Mouse (Mus musculus) macrophage (primary cell): ENCODE measurements around the gene Il9r. TPM values are rescaled to one million over a fixed set of nuclear protein-coding genes. Genes with fewer than 3 reads are reported as not detected.

Experiments used
- H3K27ac ChIP-seq: fragments of 350-480 bp; formaldehyde crosslinking; 2 replicates; pipeline ENCODE4 v1.9.0; 2021
- H3K36me3 ChIP-seq: fragments of 350-480 bp; formaldehyde crosslinking; 2 replicates; pipeline ENCODE4 v1.9.0; 2021; ENCODE audit errors: inconsistent target
- H3K4me3 ChIP-seq: fragments of 350-480 bp; formaldehyde crosslinking; 2 replicates; pipeline ENCODE4 v1.9.0; 2021; ENCODE audit errors: inconsistent target
- H3K79me2 ChIP-seq: fragments of 350-480 bp; formaldehyde crosslinking; 2 replicates; pipeline ENCODE4 v1.9.0; 2021; ENCODE audit errors: inconsistent target
- WGBS: methylation state at CpG from one replicate; pipeline ENCODE4 v1.1.7; 2026; ENCODE audit warnings: inconsistent platforms; ENCODE audit not compliant: missing documents; 5-methylcytosine and 5-hydroxymethylcytosine counted together
- polyA plus RNA-seq: library from polyadenylated mRNA; stranded (reverse); fragments of 250-400 nt; gene quantifications from 3 replicates; pipeline ENCODE4 v1.2.4, GENCODE M21; 2018; ENCODE audit warnings: inconsistent platforms

Il9r gene
- polyA plus RNA-seq, 1 experiment from 2014 or later = not detected

DNA sequence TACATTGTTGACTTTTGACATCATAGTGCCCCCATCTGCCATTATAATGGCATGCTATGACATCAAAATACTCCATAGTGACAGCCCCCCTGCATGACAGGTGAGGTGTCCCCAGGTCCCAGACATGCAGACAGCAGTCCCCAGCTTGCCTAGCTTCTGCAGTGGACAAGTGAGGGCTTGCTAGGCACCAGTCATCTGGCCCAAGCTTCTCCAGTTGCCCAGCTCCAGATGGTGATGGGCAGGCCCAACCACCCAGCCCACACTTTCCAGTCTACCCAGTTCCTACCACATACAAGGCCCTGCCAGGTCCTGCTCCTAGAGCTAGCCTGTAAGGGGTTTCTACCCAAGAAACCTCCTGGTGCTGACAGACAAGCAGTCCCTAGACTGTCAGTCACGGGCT, 21.6 kb downstream of the Il9r start:
- no peak overlapping the region for H3K27ac ChIP-seq
- WGBS = 100% methylated on average over 1 of the region's 1 CpGs

DNA sequence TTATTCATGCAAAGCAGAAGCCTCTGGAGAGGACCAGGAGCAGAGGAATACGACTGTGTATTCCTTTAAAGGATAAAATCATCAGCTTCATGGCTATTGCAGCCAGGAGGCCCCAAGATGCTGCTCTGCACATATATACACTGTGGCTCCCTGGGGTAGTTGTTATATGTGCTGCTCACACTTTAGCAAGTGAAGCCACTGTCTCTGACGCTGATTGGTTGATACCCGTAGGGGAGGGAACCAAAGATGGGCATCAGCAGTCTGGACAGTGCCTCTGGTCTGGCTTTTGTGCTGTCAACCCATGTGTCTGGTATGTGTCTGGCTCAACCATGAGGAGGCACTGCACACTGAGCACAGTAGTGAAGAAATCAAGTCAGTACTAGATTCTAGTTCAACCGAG, 33.4 kb downstream of the Il9r start:
- Histone ChIP-seq H3K27ac (no peak overlapping the region), H3K79me2 (no peaks in the 10 kb centered on the region), H3K4me3 (no peak overlapping the region), H3K36me3 (no peaks in the 10 kb centered on the region)
- WGBS = 86% methylated on average over 4 of the region's 4 CpGs

More for the DNA sequence above, 21.6 kb downstream of the Il9r start:
- H3K4me3 ChIP-seq = no peak overlapping the region
- H3K36me3 ChIP-seq = no peaks in the 10 kb centered on the region
- no peaks in the 10 kb centered on the region for H3K79me2 ChIP-seq

- Histone ChIP-seq H3K27ac (no peak overlapping the region), H3K36me3 (no peaks in the 10 kb centered on the region), H3K4me3 (no peak overlapping the region), H3K79me2 (no peaks in the 10 kb centered on the region)
- 13% methylated on average over 28 of the region's 28 CpGs for WGBS
Observed at GRCm38 (mm10) chr11:32161922-32162804, 37.9 kb downstream of the Il9r start.

DNA sequence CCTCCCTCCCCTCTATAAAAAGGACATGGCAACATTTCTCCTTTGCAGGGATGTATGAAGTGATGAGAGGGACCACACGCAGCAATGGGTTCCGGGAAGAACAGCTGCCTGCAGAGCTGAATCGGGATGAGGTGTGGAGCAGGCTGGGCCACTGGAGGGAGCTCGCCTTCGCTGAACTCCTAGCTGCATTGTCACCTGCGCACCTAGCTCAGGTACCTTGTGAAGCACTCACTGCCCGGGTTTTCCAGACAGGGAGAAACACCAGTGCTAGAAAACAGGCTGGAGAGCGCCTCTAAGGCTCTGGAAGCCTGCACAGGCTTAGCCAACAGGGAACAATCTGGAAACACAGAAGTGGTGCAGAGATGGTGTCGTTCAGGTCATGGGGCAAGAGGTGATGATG, 38.6 kb downstream of the Il9r start:
- no peaks in the 10 kb centered on the region for H3K36me3 ChIP-seq

GRCm38 (mm10) chr11:32160341-32160740, 39.7 kb downstream of the Il9r start:
- no peaks in the 10 kb centered on the region for H3K79me2 ChIP-seq
- no peak overlapping the region for H3K4me3 ChIP-seq
- no peak overlapping the region for H3K27ac ChIP-seq
- H3K36me3 ChIP-seq = no peaks in the 10 kb centered on the region
- WGBS = 92% methylated on average over 7 of the region's 7 CpGs

More for the DNA sequence above, 38.6 kb downstream of the Il9r start:
- Histone ChIP-seq H3K27ac (no peak overlapping the region), H3K4me3 (no peak overlapping the region), H3K79me2 (no peaks in the 10 kb centered on the region)
- WGBS = 51% methylated on average over 9 of the region's 9 CpGs

- Histone ChIP-seq H3K36me3 (no peaks in the 10 kb centered on the region), H3K4me3 (no peak overlapping the region), H3K27ac (no peak overlapping the region), H3K79me2 (no peaks in the 10 kb centered on the region)
- WGBS = 57% methylated on average over 3 of the region's 3 CpGs
Observed at GRCm38 (mm10) chr11:32159176-32159575, 40.9 kb downstream of the Il9r start.

DNA sequence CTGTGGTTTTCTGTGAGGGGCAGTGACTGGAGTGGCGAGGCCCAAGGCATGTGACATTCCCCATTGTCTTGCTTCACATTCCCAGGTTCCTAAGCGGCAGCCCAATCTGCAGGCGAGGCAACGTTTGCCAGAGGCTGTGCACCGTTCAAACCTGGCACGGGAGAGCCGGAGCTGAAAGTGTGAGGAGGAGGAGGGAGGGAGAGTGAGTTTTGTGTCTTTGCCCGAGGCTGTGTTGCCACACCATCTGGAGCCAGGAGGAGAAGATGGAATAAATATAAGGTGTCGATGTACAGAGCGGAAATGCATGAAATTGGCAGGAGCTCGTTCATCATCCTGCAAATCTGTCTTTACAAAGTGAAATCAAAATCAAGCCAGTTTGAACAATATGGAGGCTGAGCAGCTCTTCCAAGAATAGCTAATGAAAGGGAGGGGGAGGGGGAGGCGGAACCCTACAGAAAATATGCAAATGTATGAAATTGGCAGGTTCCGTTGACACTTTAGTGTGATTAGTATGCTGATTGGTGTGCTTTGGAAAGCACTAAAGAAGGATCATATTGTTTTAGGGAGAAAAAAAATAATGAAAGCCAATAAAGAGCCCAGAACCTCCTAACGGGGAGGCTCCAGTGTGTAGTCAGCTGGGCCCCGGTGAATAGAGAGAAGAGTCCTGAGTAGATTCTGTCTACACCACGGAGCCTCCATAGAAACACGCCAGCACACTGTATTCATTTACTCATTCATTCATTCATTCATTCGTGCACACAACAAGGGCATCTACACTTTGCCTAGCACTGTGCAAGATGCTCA, 42.1 kb downstream of the Il9r start:
- Histone ChIP-seq H3K27ac (no peak overlapping the region), H3K79me2 (no peaks in the 10 kb centered on the region), H3K4me3 (no peak overlapping the region), H3K36me3 (no peaks in the 10 kb centered on the region)
- 87% methylated on average over 18 of the region's 18 CpGs for WGBS

DNA sequence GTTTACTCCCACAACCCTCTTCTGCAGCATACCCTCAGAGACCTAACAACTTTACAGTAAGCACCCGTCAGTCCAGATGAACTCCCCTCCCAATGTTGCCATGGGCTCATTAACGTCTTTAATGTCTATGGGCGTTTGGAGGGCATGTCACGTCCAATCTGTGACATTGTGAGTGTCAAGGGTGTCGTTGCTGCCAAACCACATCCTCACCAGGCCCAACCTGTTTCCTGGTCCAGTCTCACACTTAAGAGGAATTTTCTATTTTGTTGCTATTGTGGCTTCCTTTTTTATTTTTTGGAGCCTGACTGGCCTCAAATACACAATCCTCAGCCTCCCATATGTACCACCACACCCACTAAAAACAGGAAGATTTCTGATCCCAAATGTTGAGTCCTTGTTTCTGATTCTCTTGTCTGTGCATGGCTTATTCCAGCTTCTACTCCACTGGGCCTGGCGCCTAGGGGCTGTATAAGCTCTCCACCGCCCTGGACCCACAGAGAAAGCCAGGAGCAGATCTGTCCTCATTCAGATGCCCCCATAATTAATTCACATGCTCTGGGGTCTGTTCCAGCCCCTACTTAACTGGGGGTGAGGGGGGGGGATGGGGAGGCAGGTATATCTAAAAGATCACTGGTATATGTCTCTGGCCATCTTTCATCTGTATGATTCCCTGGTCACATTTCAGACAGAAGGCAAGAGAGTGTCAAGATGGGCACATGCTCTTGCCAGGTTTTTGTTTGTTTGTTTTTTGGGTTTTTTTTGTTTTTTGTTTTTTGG, 43.0 kb downstream of the Il9r start:
- Histone ChIP-seq H3K36me3 (no peaks in the 10 kb centered on the region), H3K27ac (no peak overlapping the region), H3K4me3 (no peak overlapping the region), H3K79me2 (no peaks in the 10 kb centered on the region)
- 22% methylated on average over 7 of the region's 7 CpGs for WGBS

GRCm38 (mm10) chr11:32153216-32153615, 46.9 kb downstream of the Il9r start:
- Histone ChIP-seq H3K79me2 (no peaks in the 10 kb centered on the region), H3K36me3 (no peaks in the 10 kb centered on the region), H3K4me3 (no peak overlapping the region), H3K27ac (no peak overlapping the region)
- WGBS = 85% methylated on average over 6 of the region's 7 CpGs

DNA sequence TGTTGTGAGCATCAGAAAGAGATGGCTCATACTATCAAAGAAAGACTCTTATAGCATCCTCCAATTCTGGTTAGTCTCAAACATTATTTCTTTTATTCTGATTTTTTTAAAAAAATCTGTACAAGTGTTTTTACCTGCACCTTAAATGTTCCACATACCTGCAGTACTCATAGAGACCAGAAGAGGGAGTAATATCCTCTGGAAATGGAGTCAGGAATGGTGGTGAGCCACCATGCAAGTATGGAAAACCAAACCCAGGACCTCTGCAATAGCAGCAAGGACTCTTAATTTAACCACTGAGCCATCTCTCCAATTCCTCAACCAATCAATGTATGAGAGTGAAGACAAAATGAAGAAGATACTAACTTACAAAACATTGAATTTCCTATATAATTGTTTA, 47.3 kb downstream of the Il9r start:
- Histone ChIP-seq H3K27ac (no peak overlapping the region), H3K79me2 (no peaks in the 10 kb centered on the region), H3K4me3 (no peak overlapping the region), H3K36me3 (no peaks in the 10 kb centered on the region)

DNA sequence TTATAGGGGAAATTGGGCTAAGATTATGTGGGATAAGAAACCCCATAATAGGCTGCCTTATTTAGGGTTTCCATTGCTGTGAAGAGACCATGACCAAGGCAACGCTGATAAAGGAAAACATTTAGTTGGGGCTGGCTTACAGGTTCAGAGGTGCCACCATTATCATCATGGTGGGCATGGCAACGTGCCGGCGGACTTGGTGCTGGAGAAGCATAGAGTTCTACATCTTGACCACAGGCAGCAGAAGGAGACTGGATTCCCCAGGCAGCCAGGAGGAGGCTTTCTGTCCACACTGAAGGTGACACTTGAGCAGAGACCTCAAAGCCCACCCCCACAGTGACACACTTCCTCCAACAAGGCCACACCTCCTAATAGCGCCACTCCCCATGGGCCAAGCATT, 48.8 kb downstream of the Il9r start:
- H3K4me3 ChIP-seq = no peak overlapping the region
- 94% methylated on average over 5 of the region's 5 CpGs for WGBS
- no peaks in the 10 kb centered on the region for H3K79me2 ChIP-seq
- H3K27ac ChIP-seq = no peak overlapping the region
- no peaks in the 10 kb centered on the region for H3K36me3 ChIP-seq

GRCm38 (mm10) chr11:32149605-32150004, 50.5 kb downstream of the Il9r start:
- WGBS = 92% methylated on average over 11 of the region's 11 CpGs
- Histone ChIP-seq H3K4me3 (no peak overlapping the region), H3K27ac (no peak overlapping the region), H3K79me2 (no peaks in the 10 kb centered on the region), H3K36me3 (no peaks in the 10 kb centered on the region)

DNA sequence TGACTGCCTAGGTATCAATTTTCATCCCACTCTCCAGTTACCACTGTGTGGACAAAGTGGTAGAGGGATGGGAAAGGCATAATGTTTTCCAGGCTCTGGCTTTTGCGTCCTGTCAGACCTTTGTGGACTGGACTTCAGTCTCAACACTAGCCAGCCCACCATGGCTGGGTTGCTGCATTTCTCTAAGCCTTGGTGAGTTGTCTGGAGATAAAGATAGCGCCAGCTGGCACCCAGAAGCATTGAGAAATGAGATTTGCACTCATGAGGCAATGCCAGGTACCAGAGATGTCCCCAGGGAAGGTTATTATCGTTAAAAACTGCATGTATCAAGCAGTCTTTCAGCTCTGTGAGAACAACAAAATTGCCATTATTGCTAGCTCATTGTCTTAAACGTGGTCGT, 57.3 kb downstream of the Il9r start:
- H3K79me2 ChIP-seq = no peaks in the 10 kb centered on the region
- no peak overlapping the region for H3K27ac ChIP-seq
- H3K4me3 ChIP-seq = no peak overlapping the region
- no peaks in the 10 kb centered on the region for H3K36me3 ChIP-seq
- 82% methylated on average over 5 of the region's 5 CpGs for WGBS

- WGBS = 91% methylated on average over 15 of the region's 15 CpGs
- no peaks in the 10 kb centered on the region for H3K36me3 ChIP-seq
- no peak overlapping the region for H3K4me3 ChIP-seq
- H3K79me2 ChIP-seq = no peaks in the 10 kb centered on the region
- no peak overlapping the region for H3K27ac ChIP-seq
Observed at GRCm38 (mm10) chr11:32141627-32142586, 58.2 kb downstream of the Il9r start.
